Mouse (Mus musculus): ENCODE measurements at regions not wholly inside any gene's neighbourhood (a gene's known extent, or its start where the extent isn't known, plus 50 kb on each side); places are given as distances from the start of the nearest gene placed in this dataset.

GRCm38 (mm10) chr3:143947079-143947937 lies 257.7 kb downstream of the Lmo4 start:
- no peak for DNase-seq (ENCODE audit: low spot score)

GRCm38 (mm10) chr3:143939068-143939709 lies 265.8 kb downstream of the Lmo4 start:
- no peak for DNase-seq (ENCODE audit: low spot score)

DNA sequence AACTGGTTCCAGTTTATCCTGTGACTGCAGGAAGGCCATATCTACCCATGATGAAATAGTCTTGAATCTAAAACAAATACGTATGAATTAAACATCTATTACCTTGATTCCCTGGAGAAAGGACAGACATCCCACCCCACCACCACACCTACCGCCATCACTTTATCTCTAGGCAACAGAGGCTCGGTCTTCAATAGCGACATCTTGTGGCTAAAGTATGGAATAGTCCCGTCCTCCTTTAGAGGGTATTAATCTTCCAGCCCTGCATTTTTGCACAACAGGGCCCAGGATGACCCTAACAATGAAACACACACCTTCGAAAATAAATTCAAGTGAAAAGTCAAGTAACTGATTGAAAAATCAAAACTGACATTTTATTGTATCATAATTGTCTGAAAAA lies 279.7 kb downstream of the Lmo4 start:
- DNase-seq (ENCODE audit: low spot score) = no peak

DNA sequence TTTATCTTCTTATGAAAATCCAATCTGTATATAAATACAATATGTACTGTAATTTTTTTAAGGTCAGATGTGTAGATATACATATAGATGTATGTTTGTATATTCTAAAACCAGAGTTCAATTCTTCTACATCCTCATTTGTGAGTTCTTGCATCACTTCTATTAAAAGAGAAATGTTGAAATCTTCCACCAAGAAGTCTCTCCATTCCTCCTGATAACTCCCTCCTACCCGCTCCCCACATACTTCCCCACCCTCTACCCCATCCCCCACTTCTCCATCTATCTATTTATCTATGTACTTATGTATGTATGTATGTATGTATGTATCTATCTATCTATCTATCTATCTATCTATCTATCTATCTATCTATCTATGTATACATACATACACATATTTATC lies 285.3 kb downstream of the Lmo4 start:
- no peak for DNase-seq (ENCODE audit: low spot score)

DNA sequence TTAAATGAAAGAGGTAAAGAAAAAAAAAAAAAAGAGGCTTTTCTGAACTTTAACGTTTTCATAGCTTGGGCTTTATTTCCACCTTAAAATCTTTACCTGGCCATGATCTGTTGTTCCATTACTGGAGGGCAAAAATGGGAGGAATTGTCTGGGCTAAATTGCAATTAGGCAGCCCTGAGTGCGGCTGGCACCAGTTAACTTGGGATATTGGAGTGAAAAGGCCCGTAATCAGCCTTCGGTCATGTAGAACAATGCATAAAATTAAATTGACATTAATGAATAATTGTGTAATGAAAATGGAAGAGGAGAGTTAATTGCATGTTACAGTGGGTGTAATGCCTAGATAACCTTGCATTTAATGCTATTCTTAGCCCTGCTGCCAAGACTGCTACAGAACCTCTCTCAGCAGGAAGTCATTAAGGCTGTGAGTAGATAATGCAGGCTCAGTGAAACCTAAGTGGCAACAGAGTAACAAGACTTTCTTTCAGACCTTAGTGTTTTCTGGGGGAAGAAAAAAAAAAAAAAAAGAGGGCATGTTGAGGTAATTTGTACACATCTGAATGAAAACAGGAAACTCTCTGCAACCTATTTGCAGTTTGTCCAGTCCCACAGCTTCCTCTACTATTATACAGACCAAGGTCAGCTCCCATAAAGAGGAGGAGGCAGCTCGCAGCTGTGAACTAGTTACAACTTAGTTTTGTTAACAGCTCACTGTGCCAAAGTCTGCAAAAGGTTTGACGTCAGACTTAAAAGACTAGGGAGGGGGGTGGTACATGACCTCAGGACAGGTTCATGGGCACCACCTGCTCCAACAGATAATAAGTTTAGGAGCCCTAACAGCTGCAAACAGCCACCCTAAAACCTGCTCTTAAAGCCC lies 290.4 kb downstream of the Lmo4 start:
- no peak for DNase-seq (ENCODE audit: low spot score)

- DNase-seq (ENCODE audit: low spot score) = no peak
Observed at GRCm38 (mm10) chr3:143913044-143913574, 291.9 kb downstream of the Lmo4 start.

GRCm38 (mm10) chr3:143912433-143912832 lies 292.6 kb downstream of the Lmo4 start:
- DNase-seq (ENCODE audit: low spot score) = no peak

DNA sequence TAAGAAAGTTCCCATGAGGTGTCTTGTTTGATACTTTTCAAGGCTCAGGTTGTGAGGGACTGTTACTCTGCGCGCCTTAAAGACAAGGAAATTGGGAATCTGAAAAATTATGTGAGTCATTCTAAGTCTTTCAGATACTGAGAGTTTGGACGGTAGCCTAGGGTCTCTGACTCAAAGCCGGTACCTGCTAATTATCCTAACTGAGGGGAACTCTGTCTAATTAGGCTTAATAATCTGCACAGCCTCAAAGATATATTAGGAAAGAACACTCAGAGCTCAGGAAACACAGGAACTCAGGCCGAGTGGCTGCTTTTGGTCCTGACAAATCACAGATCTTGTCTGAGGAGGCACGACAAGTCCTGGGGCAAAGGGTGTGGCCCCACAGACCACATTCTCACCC lies 295.7 kb downstream of the Lmo4 start:
- DNase-seq (ENCODE audit: low spot score) = no peak

GRCm38 (mm10) chr3:143903421-143903820 lies 301.6 kb downstream of the Lmo4 start:
- DNase-seq (ENCODE audit: low spot score) = no peak

DNA sequence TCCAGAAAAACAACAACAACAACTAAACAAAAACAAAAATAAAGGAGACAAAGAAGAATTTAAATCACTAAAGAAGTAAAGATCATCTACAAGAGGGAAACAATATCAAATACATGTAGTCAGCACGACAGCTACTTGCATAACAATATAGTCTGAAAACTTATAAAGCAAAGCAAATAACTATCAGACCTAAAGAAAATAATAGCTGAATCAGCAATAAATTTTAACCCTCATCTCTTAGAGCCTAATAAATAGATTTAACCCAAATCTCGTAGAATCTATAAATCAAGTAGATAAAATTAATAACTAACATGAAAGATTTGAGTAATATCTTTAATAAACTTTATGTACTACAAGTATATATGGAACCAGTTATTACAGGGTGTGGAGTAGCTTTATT lies 324.2 kb downstream of the Lmo4 start:
- DNase-seq (ENCODE audit: low spot score) = no peak

DNA sequence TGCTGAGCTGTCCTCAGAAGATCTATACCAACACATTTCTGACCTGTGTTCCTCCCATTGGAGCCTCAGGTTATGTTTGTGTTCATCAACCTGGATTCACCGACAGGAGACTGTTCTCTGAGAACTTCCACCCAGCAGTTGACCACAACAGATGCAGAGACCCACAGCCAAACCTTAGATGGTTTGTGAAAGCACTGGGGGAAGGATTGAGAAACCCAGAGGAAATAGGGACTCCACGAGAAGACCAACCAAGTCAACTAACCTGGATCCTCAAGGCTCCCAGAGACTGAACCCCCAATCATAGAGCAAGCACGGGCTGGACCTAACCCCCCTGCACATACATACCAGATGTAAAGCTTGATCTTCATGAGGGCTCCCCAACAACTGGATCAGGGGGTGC lies 331.1 kb downstream of the Lmo4 start:
- DNase-seq (ENCODE audit: low spot score) = no peak

GRCm38 (mm10) chr3:143866521-143866920 lies 338.5 kb downstream of the Lmo4 start:
- DNase-seq (ENCODE audit: low spot score) = no peak

DNA sequence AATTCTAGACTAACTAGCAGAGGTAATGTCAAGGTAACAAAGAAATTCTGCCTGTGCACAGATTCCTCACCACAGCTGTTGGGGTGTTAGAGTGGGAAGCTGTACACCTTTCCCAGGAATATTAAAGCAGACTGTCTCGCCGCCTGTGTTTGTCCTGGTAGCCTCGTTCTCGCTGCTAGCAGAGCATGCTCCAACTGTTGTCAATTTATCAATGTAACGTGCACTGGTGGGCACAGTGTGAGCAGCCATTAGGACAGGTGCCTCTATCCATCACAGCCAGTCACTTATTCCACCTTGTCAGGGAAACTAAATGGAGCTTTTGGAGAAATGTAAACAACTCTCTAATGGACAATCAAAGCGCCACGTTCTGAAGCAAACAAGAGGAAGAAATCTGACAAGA lies 339.4 kb downstream of the Lmo4 start:
- DNase-seq (ENCODE audit: low spot score) = no peak

GRCm38 (mm10) chr3:143864490-143864889 lies 340.5 kb downstream of the Lmo4 start:
- no peak for DNase-seq (ENCODE audit: low spot score)

DNA sequence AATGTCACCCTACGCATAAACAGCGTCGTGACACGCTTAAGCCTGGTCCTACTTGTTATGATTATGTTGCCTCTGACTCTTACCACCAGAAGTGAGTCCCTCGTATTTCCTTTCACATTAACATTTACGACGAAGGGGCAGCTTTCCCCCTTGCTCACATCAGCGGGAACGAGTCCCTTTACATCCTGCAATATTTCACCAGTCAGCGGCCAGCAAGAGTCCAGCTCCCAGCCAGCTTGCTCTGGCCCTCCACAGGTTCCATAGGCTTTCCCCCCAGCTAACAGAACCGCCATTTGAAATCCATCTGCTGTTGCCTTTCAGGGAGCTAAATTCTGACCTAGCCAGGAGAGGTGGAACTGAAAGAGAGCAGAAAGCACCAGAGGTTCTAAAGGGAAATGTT lies 342.5 kb downstream of the Lmo4 start:
- no peak for DNase-seq (ENCODE audit: low spot score)

- no peak for DNase-seq (ENCODE audit: low spot score)
Observed at GRCm38 (mm10) chr3:143861866-143862265, 343.2 kb downstream of the Lmo4 start.

DNA sequence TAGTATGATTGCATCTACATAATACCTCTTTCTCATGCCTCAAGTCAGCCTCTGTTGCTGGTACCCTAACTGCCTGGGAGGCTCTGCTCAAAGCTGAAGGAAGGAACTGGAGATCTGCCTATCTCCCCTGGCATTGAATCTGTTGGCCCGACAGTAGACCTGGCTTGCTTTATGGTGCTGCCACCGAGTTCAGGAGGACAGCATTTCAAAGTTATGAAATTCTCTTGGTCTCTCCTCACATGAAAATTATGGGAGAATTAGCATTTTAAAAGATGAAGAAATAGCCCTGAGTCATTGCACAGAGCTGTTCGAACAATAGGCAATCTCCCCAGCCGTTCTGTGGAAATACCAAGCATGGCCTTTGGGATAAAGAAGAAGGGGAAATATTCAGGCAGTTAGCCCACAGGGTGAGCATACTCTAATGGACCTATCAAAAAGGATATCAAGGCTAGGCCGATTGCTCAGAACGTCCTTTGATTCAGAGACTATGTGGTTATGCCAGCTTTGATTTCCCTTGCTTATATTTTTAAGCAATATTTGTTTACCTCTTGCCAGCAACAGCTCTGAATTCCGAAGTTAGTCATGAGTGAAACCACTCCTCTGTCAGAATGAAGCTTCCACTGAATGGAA lies 369.3 kb downstream of the Lmo4 start:
- no peak for DNase-seq (ENCODE audit: low spot score)

GRCm38 (mm10) chr3:143834725-143835124 lies 370.3 kb downstream of the Lmo4 start:
- no peak for DNase-seq (ENCODE audit: low spot score)

- no peak for DNase-seq (ENCODE audit: low spot score)
Observed at GRCm38 (mm10) chr3:143823395-143823777, 381.6 kb downstream of the Lmo4 start.

DNA sequence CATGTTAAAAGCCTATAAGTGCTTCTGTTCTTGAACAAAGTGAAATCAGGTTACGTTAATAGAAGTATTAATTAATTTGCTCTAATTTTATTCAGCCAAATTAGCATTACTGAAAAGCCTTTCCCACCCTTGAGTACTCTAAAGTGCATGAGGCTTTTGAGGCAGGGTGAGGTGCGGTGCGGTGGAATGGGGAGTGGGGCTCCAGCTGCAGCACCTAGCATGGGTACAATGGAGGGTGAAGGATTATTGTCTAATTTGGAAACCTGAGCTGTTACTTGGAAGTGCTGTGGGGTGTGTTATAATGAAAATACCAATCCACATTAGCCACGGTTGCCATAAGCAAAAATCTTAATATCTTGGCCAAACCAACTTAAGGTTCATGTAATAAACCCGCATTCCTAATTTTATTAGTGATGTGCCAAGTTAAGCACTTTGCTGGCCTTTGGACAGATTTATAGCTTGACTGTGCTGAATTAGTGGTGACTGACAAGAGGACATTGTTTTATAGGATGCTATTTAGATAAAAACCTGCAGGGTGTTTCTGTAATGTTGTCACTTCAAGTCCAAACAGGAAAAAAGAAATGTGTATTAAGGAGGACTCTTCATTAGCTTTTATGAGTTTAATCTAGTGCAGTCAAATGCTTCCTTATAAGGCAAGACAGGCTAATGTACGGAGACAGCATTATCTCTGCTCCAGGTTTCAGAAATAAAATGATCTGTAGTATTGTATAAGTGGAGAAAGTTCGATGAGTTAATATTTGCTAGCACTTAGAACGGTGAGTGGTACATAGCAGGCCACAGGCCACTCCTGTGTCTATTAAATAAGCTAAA lies 382.2 kb downstream of the Lmo4 start:
- DNase-seq (ENCODE audit: low spot score) = no peak

GRCm38 (mm10) chr3:143807544-143807943 lies 397.5 kb downstream of the Lmo4 start:
- DNase-seq (ENCODE audit: low spot score) = no peak
